Mouse (Mus musculus) naive thymus-derived CD4-positive, alpha-beta T cell, adult 2 months (primary cell): ENCODE data around the gene Mmab.
A peak's percentile ranks its signal among the peaks of the same experiment; 100 is the strongest.

Source experiments
- DNase-seq: peaks from one replicate; pipeline ENCODE4 v3.0.0-alpha.2; 2011; ENCODE audit warnings: low read depth

Gene Mmab

DNA sequence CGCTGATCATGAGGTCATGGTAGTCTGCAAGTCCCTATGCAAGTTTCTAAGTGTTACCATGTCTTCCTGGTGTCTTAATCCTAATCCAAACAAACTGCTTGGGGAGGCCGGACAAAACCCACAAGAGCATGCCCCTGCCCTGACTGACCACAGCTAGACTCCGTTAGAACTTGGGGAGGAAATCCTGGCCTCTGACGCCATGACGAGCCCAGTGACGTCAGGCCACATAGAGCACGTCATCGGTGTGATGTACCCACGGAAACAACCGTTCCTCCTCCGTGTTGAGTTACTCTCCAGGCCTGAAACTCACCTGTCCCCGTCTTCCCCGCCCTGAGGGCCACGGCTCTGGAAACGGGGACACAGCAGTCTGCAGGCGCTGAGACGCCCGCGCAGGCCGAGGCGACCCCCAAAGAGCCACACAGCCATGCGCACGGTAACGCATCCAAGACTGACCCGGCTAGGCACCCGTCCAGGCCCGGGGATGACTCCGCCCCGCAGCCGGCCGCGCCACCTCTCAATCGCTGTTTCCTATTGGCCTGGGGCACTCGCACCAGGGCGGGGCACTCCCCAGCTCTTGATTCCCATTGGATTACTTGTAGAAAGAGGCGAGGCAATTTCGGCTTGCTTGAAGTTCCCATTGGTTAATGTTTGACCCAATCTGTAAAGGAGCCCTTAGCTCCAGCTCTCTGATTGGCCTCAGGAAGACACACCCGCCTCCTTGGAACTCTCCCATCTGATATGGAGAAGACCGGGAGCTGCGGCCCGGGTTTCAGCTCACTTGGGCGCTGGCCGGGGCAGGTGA is at the start of gene Mmab, which contains the start of gene Mvk:
Mmab (minus strand) TSS at position 495 of the 802 bp plus-strand sequence.
Mvk (plus strand) TSS at position 704 of the 802 bp plus-strand sequence.
- DNase-seq, result peak; percentile 97

- no peak for DNase-seq
These were observed 46.4 kb upstream of the Mmab start for GRCm38 (mm10) chr5:114490241-114490640.

DNA sequence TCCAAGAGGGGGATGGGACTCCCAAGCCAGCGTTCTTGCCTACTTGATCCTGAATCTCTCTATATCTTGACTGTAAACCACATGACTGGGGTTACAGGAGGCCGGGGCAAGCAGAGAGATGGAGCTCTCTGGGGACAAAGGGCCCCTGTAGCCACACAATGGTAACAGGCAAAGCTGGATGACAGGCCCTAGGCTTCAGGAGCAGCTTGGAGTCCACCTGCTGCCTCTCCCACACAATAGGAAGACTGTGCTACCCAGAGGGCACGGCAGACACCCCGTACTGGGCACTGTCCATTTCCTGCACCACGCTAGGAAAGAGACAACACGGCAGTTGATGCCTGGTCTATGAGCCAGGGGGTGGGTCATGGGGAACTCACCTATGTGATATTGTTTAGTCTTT is 45.7 kb upstream of the Mmab start:
- no peak for DNase-seq

GRCm38 (mm10) chr5:114485685-114486084 is 41.8 kb upstream of the Mmab start:
- no peak for DNase-seq

- peak; percentile 57 for DNase-seq
These were observed 38.7 kb upstream of the Mmab start for GRCm38 (mm10) chr5:114482587-114483011.

DNA sequence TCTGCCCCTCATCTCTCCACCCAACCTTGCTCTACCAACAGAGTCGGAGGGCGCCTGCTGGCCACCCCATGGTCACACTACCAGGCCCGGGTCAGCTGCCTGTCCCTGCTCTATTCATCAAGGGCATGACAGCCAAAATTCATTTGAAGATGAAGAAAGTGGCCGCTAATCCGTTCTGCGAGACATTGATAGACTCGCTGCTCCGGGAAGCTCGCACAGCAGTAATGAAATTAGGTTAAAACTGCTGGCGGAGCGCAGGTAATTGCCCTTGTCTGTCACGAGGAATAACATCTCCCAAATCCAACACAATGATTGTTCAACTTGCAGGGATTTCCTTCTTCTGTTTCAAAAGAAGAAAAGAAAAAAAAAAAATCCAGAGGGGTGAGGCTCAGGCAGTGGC is 34.4 kb upstream of the Mmab start:
- DNase-seq, result no peak

DNA sequence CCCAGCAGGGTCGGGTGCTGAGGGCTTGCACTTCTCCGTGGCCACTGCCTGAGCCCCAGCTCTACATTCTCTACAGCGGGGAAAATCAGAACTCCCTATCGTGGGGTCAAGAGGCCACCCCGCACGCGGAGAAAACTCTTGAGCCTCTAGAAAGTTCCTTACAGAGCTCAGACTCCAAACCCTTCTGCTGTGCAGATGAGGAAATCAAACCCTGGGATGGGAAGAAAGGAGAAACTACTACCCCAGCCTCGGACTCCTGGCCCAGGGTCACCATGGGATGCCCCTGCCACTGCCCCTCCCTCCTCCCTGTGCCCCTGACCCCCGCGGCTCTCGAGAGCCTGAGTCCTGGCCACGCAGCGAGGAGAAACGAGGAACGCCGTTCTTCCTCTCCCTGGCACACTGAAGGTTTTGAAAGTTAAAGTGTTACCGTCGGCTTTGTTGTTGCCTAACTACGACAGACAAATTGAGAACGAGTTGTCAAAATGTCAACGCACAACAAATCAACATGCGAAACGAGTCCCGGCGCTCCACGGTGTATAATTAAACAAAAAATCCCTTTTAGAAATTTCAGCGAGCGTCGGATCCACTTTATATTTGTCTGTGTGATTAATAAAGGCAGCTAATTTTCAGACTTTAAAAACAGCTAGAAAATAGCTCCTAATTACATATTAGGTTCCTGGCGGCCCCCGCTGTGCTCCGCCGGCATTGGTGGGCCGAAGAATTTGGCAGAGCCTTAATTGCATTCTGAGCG is 31.1 kb upstream of the Mmab start:
- no peak for DNase-seq

DNA sequence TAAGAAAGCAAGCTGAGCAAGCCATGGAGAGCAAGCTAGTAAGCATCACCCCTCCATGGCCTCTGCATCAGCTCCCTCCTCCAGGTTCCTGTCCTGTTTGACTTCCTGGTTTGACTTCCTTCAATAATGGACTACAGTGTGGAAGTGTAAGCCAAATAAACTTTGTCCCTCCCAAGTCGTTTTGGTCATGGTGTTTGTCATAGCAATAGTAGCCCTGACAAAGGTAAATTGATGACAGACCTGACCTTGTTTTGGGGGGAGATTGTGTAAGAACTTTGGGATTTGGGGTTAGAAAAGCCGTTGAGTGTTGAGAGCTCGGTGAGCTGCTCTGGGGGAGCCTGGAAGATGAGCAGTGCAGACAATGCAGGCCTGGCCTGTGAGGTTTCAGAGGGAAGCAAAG is 26.5 kb upstream of the Mmab start:
- DNase-seq, result no peak

GRCm38 (mm10) chr5:114468007-114468406 is 24.1 kb upstream of the Mmab start:
- DNase-seq, result no peak

GRCm38 (mm10) chr5:114467430-114467829 is 23.6 kb upstream of the Mmab start:
- no peak for DNase-seq

- DNase-seq, result no peak
These were observed 23.2 kb upstream of the Mmab start for GRCm38 (mm10) chr5:114467019-114467418.

DNA sequence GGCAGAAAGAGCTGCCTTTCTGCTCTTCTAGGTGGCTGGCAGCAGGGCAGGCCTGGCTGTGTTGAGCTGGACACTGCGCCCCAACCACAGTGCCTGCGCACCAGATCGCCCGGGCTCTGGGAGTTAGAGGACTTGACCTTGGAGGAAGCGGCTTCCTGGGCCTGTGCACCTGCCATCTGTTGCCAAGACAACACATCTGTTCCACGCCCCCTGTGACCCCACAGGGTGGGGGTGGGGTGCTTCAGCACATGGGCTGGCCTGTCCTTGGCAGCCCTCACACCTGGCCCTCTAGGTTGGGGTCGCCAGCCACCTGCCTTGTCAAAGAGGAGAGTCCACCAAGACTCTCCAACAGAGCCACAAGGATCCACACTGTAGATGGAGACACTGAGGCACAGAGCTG is 21.8 kb upstream of the Mmab start:
- no peak for DNase-seq

- DNase-seq, result no peak
These were observed 20.7 kb upstream of the Mmab start for GRCm38 (mm10) chr5:114464561-114464960.

- DNase-seq, result no peak
These were observed 18.5 kb upstream of the Mmab start for GRCm38 (mm10) chr5:114462067-114463040.

DNA sequence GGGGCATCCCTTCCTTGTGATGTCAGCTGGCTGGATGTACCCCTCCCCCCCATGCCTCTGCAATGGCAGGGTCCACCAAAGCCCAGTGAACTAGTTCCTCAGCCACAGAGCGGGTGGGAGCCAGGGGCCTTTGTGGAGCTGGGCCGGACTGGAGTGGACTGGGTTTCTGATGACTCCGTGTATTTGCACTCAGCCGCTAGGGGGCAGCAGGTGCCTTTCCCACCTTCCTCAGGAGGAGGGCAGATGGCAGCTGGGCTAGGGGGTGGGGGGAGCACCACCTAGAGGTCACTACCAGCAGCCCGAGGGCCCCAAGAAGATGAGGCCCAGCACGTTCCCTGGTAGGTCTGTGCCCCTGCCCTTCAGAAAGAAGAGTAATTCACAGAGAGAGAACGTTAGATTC is 17.4 kb upstream of the Mmab start:
- DNase-seq, result peak; percentile 89

DNA sequence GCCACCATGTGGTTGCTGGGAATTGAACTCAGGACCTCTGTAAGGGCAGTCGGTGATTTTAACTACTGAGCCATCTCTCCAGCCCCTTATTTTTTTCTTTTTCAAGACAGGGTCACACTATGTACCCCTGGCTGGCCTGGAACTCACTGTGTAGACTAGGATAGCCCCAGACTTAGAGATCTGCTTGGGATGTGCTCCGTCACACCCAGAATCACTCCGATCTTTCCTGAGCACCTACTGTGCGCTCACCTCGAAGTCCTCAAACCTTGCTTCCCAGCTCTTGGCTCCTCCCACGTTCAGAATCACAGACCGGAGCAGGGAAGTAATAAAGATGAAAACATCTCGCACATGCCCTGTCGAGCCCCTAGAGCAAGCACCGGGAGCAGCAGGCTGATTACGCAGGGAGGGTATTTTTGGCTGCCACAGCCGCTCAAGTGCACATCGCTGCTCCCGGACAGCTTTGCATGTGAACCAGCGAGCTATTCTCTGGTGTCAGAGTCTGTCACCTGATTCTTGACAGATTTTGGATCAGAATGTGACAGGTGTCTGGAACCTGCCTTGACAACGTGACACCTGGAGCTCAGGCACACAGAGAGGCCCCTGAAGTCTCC is 13.2 kb upstream of the Mmab start:
- no peak for DNase-seq

DNA sequence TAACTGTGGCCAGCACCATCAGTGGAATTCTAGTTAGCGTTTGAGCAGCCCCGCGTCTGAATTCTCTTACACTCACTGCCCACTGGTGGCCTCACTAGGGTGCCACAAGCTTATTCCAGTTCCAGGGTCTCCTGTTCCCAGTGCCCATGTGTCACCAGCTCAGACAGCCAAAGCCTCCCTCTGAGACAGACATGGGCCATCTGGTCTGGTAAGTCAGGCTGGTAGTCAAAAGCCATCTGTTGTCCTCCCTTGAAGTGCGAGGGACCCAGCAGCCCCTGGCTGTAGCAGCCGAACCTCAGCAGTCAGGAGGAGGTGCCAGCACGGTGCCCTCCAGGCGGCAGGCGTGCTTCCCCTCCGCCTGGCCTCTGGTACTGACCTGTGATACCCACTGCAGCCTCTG is 12.4 kb upstream of the Mmab start:
- DNase-seq, result no peak

- no peak for DNase-seq
These were observed 5.2 kb upstream of the Mmab start for GRCm38 (mm10) chr5:114449011-114449410.

DNA sequence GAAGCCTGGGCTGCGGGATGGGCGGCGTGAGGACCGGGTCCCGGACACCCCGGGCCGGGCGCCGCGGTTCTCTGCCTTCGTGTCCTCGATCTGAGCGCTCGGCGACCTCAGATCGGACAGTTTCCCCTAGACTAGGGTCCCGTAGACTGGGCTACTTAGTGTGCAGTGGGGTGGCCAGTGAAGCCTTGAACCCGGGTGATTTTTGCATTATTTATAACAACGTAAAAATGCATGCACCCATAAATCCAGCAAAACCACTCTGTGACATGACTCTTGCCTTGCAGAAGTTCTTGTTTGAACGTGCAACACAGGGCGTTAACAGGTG is 470 bp upstream of the Mmab start:
- no peak for DNase-seq

DNA sequence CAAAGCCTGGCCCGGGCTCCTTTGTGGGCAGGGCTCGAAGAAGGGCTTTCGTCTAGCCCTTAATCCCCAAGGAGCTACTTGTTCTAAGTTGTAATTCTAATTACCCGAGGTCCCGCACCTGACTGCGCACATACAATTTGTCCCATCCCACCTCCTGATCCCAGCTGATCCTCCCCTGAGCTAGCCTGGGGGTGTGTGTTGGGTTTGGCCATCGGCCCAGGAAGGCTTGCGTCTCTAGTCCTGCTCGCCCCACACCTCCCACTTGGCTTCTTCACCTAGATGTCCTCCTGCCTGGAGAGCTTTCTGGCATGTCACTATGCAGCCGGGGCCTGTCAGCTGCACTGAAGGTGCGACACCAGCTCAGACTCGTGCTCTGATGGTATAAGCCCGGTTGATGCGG is 8.3 kb downstream of the Mmab start:
- DNase-seq, result no peak

- no peak for DNase-seq
These were observed 9.5 kb downstream of the Mmab start for GRCm38 (mm10) chr5:114434359-114434758.

- no peak for DNase-seq
These were observed 14.1 kb downstream of the Mmab start for GRCm38 (mm10) chr5:114429781-114430180.
